Mouse (Mus musculus): Measurements from ENCODE around the gene Rcn3. TPM values are rescaled to one million over a fixed set of nuclear protein-coding genes. Genes with fewer than 3 reads are reported as not detected.
A peak's percentile ranks its signal among the peaks of the same experiment; 100 is the strongest.

The Rcn3 gene
- polyA plus RNA-seq (2012) = 0.86 and 0.91 TPM in 2 replicates

GRCm38 (mm10) chr7:45092048-45092447, at the start of gene Rcn3:
Gene Rcn3, minus strand, starts transcription at chr7:45092221.
- H3K36me3 ChIP-seq (ENCODE audit: control insufficient read depth) = no peaks in the 10 kb centered on the region
- H3K4me3 ChIP-seq (replicated peaks) = peak within 1 kb of the TSS; percentile 56
- no peaks in the 10 kb centered on the region for H3K9me3 ChIP-seq (ENCODE audit: control insufficient read depth, low read length)
- H3K4me1 ChIP-seq (ENCODE audit: control insufficient read depth) = peaks cover 37% of the 10 kb centered on the region
- no peak for TF ChIP-seq TAL1 (IDR thresholded peaks at IDR 0.05; ENCODE audit: low read length)
- no peak for TF ChIP-seq GATA1 (IDR thresholded peaks at IDR 0.05; ENCODE audit: low read length)
- peaks cover 4% of the 10 kb centered on the region; the same call in 1 of the 2 replicates for H3K27me3 ChIP-seq (ENCODE audit: control insufficient read depth)

GRCm38 (mm10) chr7:45141319-45141718, 49.3 kb upstream of the Rcn3 start:
- H3K27me3 ChIP-seq (ENCODE audit: control insufficient read depth) = no peaks in the 10 kb centered on the region
- H3K9me3 ChIP-seq (ENCODE audit: control insufficient read depth, low read length) = no peaks in the 10 kb centered on the region
- H3K4me3 ChIP-seq (replicated peaks) = no peak overlapping the region
- H3K36me3 ChIP-seq (ENCODE audit: control insufficient read depth) = peaks cover 48% of the 10 kb centered on the region
- TF ChIP-seq GATA1 (IDR thresholded peaks at IDR 0.05; ENCODE audit: low read length) (no peak), TAL1 (IDR thresholded peaks at IDR 0.05; ENCODE audit: low read length) (no peak)
- H3K4me1 ChIP-seq (ENCODE audit: control insufficient read depth) = peaks cover 33% of the 10 kb centered on the region

- TF ChIP-seq GATA1 (IDR thresholded peaks at IDR 0.05; ENCODE audit: low read length) (no peak), TAL1 (IDR thresholded peaks at IDR 0.05; ENCODE audit: low read length) (no peak)
- Histone ChIP-seq H3K9me3 (ENCODE audit: control insufficient read depth, low read length) (no peaks in the 10 kb centered on the region), H3K4me3 (replicated peaks) (no peak overlapping the region), H3K4me1 (ENCODE audit: control insufficient read depth) (peaks cover 45% of the 10 kb centered on the region), H3K27me3 (ENCODE audit: control insufficient read depth) (no peaks in the 10 kb centered on the region), H3K36me3 (ENCODE audit: control insufficient read depth) (peaks cover 37% of the 10 kb centered on the region)
Observed at GRCm38 (mm10) chr7:45139904-45140723, 48.1 kb upstream of the Rcn3 start.

GRCm38 (mm10) chr7:45138403-45138802, 46.4 kb upstream of the Rcn3 start:
- H3K4me1 ChIP-seq (ENCODE audit: control insufficient read depth) = peaks cover 60% of the 10 kb centered on the region
- H3K36me3 ChIP-seq (ENCODE audit: control insufficient read depth) = peaks cover 27% of the 10 kb centered on the region
- H3K4me3 ChIP-seq (replicated peaks) = no peak overlapping the region
- H3K27me3 ChIP-seq (ENCODE audit: control insufficient read depth) = no peaks in the 10 kb centered on the region
- no peaks in the 10 kb centered on the region; the same call in 1 of the 2 replicates for H3K9me3 ChIP-seq (ENCODE audit: control insufficient read depth, low read length)
- TF ChIP-seq TAL1 (IDR thresholded peaks at IDR 0.05; ENCODE audit: low read length) = no peak
- no peak for TF ChIP-seq GATA1 (IDR thresholded peaks at IDR 0.05; ENCODE audit: low read length)

GRCm38 (mm10) chr7:45137171-45138006, 45.4 kb upstream of the Rcn3 start:
- H3K36me3 ChIP-seq (ENCODE audit: control insufficient read depth) = peaks cover 23% of the 10 kb centered on the region
- TF ChIP-seq GATA1 (IDR thresholded peaks at IDR 0.05; ENCODE audit: low read length) (no peak), TAL1 (IDR thresholded peaks at IDR 0.05; ENCODE audit: low read length) (0 out of 3 replicates have a peak, but pooled peaks have one; percentile 5)
- no peaks in the 10 kb centered on the region; the same call in 1 of the 2 replicates for H3K9me3 ChIP-seq (ENCODE audit: control insufficient read depth, low read length)
- H3K4me1 ChIP-seq (ENCODE audit: control insufficient read depth) = peaks cover 63% of the 10 kb centered on the region
- H3K4me3 ChIP-seq (replicated peaks) = peak overlapping the region; percentile 29
- H3K27me3 ChIP-seq (ENCODE audit: control insufficient read depth) = no peaks in the 10 kb centered on the region

GRCm38 (mm10) chr7:45135993-45136567, 44.1 kb upstream of the Rcn3 start, which contains the start of the genes Gm45713 and Flt3l:
Gene Gm45713, minus strand, starts transcription at chr7:45136231.
Gene Flt3l, minus strand, starts transcription at chr7:45136432.
- Histone ChIP-seq H3K27me3 (ENCODE audit: control insufficient read depth) (no peaks in the 10 kb centered on the region), H3K4me3 (replicated peaks) (peak within 1 kb of the TSS; percentile 76), H3K4me1 (ENCODE audit: control insufficient read depth) (peaks cover 72% of the 10 kb centered on the region), H3K9me3 (ENCODE audit: control insufficient read depth, low read length) (no peaks in the 10 kb centered on the region; the same call in 1 of the 2 replicates), H3K36me3 (ENCODE audit: control insufficient read depth) (peaks cover 18% of the 10 kb centered on the region)
- TF ChIP-seq TAL1 (IDR thresholded peaks at IDR 0.05; ENCODE audit: low read length) = no peak
- TF ChIP-seq GATA1 (IDR thresholded peaks at IDR 0.05; ENCODE audit: low read length) = no peak

- H3K36me3 ChIP-seq (ENCODE audit: control insufficient read depth) = peaks cover 18% of the 10 kb centered on the region
- H3K4me1 ChIP-seq (ENCODE audit: control insufficient read depth) = peaks cover 72% of the 10 kb centered on the region
- no peaks in the 10 kb centered on the region for H3K27me3 ChIP-seq (ENCODE audit: control insufficient read depth)
- peak; percentile 82 for TF ChIP-seq GATA1 (IDR thresholded peaks at IDR 0.05; ENCODE audit: low read length)
- no peak for TF ChIP-seq TAL1 (IDR thresholded peaks at IDR 0.05; ENCODE audit: low read length)
- H3K9me3 ChIP-seq (ENCODE audit: control insufficient read depth, low read length) = no peaks in the 10 kb centered on the region; the same call in 1 of the 2 replicates
- peak overlapping the region; percentile 76 for H3K4me3 ChIP-seq (replicated peaks)
Observed at GRCm38 (mm10) chr7:45135370-45135769, 43.3 kb upstream of the Rcn3 start.

GRCm38 (mm10) chr7:45134544-45135026, 42.6 kb upstream of the Rcn3 start:
- Histone ChIP-seq H3K36me3 (ENCODE audit: control insufficient read depth) (peaks cover 18% of the 10 kb centered on the region), H3K4me1 (ENCODE audit: control insufficient read depth) (peaks cover 76% of the 10 kb centered on the region), H3K9me3 (ENCODE audit: control insufficient read depth, low read length) (no peaks in the 10 kb centered on the region; the same call in 1 of the 2 replicates), H3K27me3 (ENCODE audit: control insufficient read depth) (no peaks in the 10 kb centered on the region), H3K4me3 (replicated peaks) (peak overlapping the region; percentile 76)
- no peak for TF ChIP-seq GATA1 (IDR thresholded peaks at IDR 0.05; ENCODE audit: low read length)
- no peak for TF ChIP-seq TAL1 (IDR thresholded peaks at IDR 0.05; ENCODE audit: low read length)

Data from erythroblast, embryonic 14.5 days (primary cell).